In the genomic region with DNA sequence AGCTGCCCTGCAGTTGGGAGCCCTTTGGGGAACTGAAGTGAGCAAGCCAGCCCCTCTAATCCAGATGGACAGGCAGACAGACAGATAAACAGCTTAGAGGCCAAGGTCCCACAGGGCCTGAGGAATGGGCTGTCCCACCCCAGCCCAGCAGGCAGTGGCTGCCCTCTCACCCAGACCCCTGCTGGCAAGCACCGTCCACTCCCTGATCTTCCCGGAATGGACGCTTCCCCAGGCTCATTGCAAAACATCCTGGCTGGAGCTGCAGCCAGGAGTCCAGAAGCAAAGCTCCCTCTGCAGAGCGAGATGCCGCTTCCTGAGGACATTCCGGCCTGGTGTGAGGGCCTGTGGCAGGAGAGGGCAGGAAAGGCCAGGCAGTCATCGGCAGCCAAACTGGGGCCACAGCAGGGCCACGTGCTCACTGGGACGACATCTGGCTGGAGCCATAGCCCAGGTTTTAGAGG, we compare ENCODE assay signal across 7 mouse cellular contexts.
DNase-seq lines count a peak whose midpoint lies in the region; ATAC-seq and TF ChIP-seq lines count a peak whose summit lies in the region.

No protein-coding gene starts in this region.

- WGBS in forebrain, embryonic 10.5 days = 8% methylated on average over 9 of the region's 9 CpGs
- 8% methylated on average over 9 of the region's 9 CpGs for WGBS in heart, postnatal 0 days
- 18% methylated on average over 9 of the region's 9 CpGs for WGBS in stomach, postnatal 0 days

- H3K9ac ChIP-seq in heart, postnatal 0 days (replicated peaks; ENCODE audit: low read depth, low read length) = no peak overlapping the region
- peak overlapping the region; percentile 52 for H3K9ac ChIP-seq in stomach, postnatal 0 days (ENCODE audit: low read length)

- peak overlapping the region; percentile 10; the same call in 1 of the 2 replicates for H3K4me3 ChIP-seq in forebrain, embryonic 10.5 days
- no peak overlapping the region for H3K4me3 ChIP-seq in heart, postnatal 0 days (ENCODE audit: low read depth, low read length)
- H3K4me3 ChIP-seq in stomach, postnatal 0 days (ENCODE audit: low read depth, low read length) = no peak overlapping the region

- no peaks in the 10 kb centered on the region for H3K36me3 ChIP-seq in forebrain, embryonic 10.5 days (replicated peaks)
- H3K36me3 ChIP-seq in heart, postnatal 0 days (replicated peaks; ENCODE audit: control insufficient read depth, insufficient read depth, low read length) = no peaks in the 10 kb centered on the region
- no peaks in the 10 kb centered on the region for H3K36me3 ChIP-seq in stomach, postnatal 0 days (ENCODE audit: control insufficient read depth, insufficient read depth, low read length)

- H3K9me3 ChIP-seq in forebrain, embryonic 10.5 days = no peaks in the 10 kb centered on the region
- no peaks in the 10 kb centered on the region for H3K9me3 ChIP-seq in heart, postnatal 0 days (replicated peaks; ENCODE audit: control insufficient read depth, low read length)
- H3K9me3 ChIP-seq in stomach, postnatal 0 days (ENCODE audit: control insufficient read depth, low read length) = no peaks in the 10 kb centered on the region

- H3K27me3 ChIP-seq in forebrain, embryonic 10.5 days (ENCODE audit: poor library complexity, severe bottlenecking) = peaks cover 98% of the 10 kb centered on the region
- H3K27me3 ChIP-seq in heart, postnatal 0 days (ENCODE audit: control insufficient read depth, insufficient read depth, low read length) = no peaks in the 10 kb centered on the region
- H3K27me3 ChIP-seq in stomach, postnatal 0 days (ENCODE audit: control insufficient read depth, insufficient read depth, low read length) = no peaks in the 10 kb centered on the region

- peak; percentile 90 for TF ChIP-seq EP300 in heart, postnatal 0 days (IDR thresholded peaks at IDR 0.05; ENCODE audit: low read depth)
- peak; percentile 37 for TF ChIP-seq EP300 in stomach, postnatal 0 days (optimal IDR thresholded peaks at IDR 0.05)

- H3K4me2 ChIP-seq in heart, postnatal 0 days (ENCODE audit: low read depth, low read length) = no peak overlapping the region
- peak overlapping the region; percentile 20; the same call in 1 of the 2 replicates for H3K4me2 ChIP-seq in stomach, postnatal 0 days (replicated peaks; ENCODE audit: low read depth)

- peak overlapping the region; percentile 81 for H3K27ac ChIP-seq in forebrain, embryonic 10.5 days
- H3K27ac ChIP-seq in heart, postnatal 0 days (ENCODE audit: low read depth) = peak overlapping the region; percentile 69
- peak overlapping the region; percentile 88 for H3K27ac ChIP-seq in stomach, postnatal 0 days (replicated peaks)

- peak; percentile 51 for DNase-seq in adrenal gland, postnatal 25 days
- DNase-seq in forebrain, embryonic 10.5 days (ENCODE audit: extremely low spot score, low spot score) = peak; percentile 46
- DNase-seq in heart, postnatal 0 days (ENCODE audit: low spot score) = peak; percentile 79
- DNase-seq in kidney, postnatal 14 days = peak; percentile 84
- peak; percentile 88 for DNase-seq in lung, postnatal 36 days
- DNase-seq in stomach, postnatal 0 days (ENCODE audit: low spot score) = peak; percentile 58
- DNase-seq in thymus, postnatal 36 days = no peak

- H3K4me1 ChIP-seq in forebrain, embryonic 10.5 days = peaks cover 53% of the 10 kb centered on the region
- peaks cover 32% of the 10 kb centered on the region for H3K4me1 ChIP-seq in heart, postnatal 0 days (ENCODE audit: control insufficient read depth, insufficient read depth)
- no peaks in the 10 kb centered on the region; the same call in 1 of the 2 replicates for H3K4me1 ChIP-seq in stomach, postnatal 0 days (replicated peaks; ENCODE audit: control insufficient read depth, insufficient read depth)

- peak; percentile 82 for ATAC-seq in heart, postnatal 0 days (ENCODE audit: insufficient read depth, low read depth)
- peak; percentile 73 for ATAC-seq in stomach, postnatal 0 days (ENCODE audit: low FRiP score, low TSS enrichment)

- TF ChIP-seq CTCF in heart, postnatal 0 days (IDR thresholded peaks at IDR 0.05; ENCODE audit: low read depth) = peak; percentile 40; the same call in 1 of the 2 replicates
- peak; percentile 62 for TF ChIP-seq CTCF in stomach, postnatal 0 days (IDR thresholded peaks at IDR 0.05; ENCODE audit: low read depth)

Comparison
In these comparisons a context has a peak if more than half of its experiments do, and no peak if none do; other contexts are left out.
1. DNase-seq: peak in adrenal gland, postnatal 25 days (single experiment), forebrain, embryonic 10.5 days (single experiment), heart, postnatal 0 days (single experiment), kidney, postnatal 14 days (single experiment), lung, postnatal 36 days (single experiment) and stomach, postnatal 0 days (single experiment); none in thymus, postnatal 36 days (0 of 2).
2. Peak in every context shown above with its lines, with median percentiles within 50 percentile points of each other: H3K27ac ChIP-seq.